Mouse (Mus musculus) liver, embryonic 11.5 days (tissue): ENCODE results near the gene Lgi1. TPM values are rescaled to one million over a fixed set of nuclear protein-coding genes. Genes with fewer than 3 reads are reported as not detected.

Source experiments
- ATAC-seq: fragments of 200-750 bp; cut with Nextera tagmentation; replicated peaks from 2 replicates; pipeline ENCODE4 v1.8.0; 2017; ENCODE audit warnings: moderate number of reproducible peaks, mild to moderate bottlenecking, moderate TSS enrichment, moderate library complexity; ENCODE audit not compliant: low FRiP score
- DNase-seq: peaks from one replicate; pipeline ENCODE4 v3.0.0-alpha.2; 2017; ENCODE audit warnings: low spot score
- H3K27ac ChIP-seq: fragments of 300-500 bp; sonication (generic); 2 replicates; pipeline ENCODE4 v1.5.1; 2014; ENCODE audit warnings: mild to moderate bottlenecking, low read depth, low read length, control low read depth
- H3K27me3 ChIP-seq: fragments of 300-500 bp; sonication (generic); replicated peaks from 2 replicates; pipeline ENCODE4 v1.6.1; 2014; ENCODE audit warnings: low read length, mixed read lengths; ENCODE audit not compliant: control insufficient read depth, insufficient read depth
- H3K36me3 ChIP-seq: fragments of 300-500 bp; sonication (generic); 2 replicates; pipeline ENCODE4 v1.6.1; 2014; ENCODE audit warnings: mild to moderate bottlenecking, low read length, moderate library complexity, mixed read lengths; ENCODE audit not compliant: control insufficient read depth, insufficient read depth
- H3K4me1 ChIP-seq: fragments of 300-500 bp; sonication (generic); replicated peaks from 2 replicates; pipeline ENCODE4 v1.6.1; 2014; ENCODE audit warnings: low read length, mixed read lengths; ENCODE audit not compliant: control insufficient read depth, insufficient read depth
- H3K4me2 ChIP-seq: fragments of 300-500 bp; sonication (generic); 2 replicates; pipeline ENCODE4 v1.6.1; 2014; ENCODE audit warnings: mild to moderate bottlenecking, control low read depth, moderate library complexity
- H3K4me3 ChIP-seq: fragments of 300-500 bp; sonication (generic); 2 replicates; pipeline ENCODE4 v1.5.1; 2014; ENCODE audit warnings: low read depth, low read length, control low read depth
- H3K9ac ChIP-seq: fragments of 300-500 bp; sonication (generic); 2 replicates; pipeline ENCODE4 v1.6.1; 2014; ENCODE audit warnings: low read depth, low read length, control low read depth
- H3K9me3 ChIP-seq: fragments of 300-500 bp; sonication (generic); 2 replicates; pipeline ENCODE4 v1.6.1; 2016; ENCODE audit warnings: low read length, inconsistent platforms, mixed read lengths; ENCODE audit not compliant: control insufficient read depth
- WGBS: fragments of 180-500 bp; shearing (Covaris S2); extraction: QIAGEN DNeasy Blood & Tissue Kit; methylation state at CpG from one replicate; pipeline ENCODE4 v1.1.7; 2014; 5-methylcytosine and 5-hydroxymethylcytosine counted together
- polyA plus RNA-seq: library from polyadenylated mRNA; unstranded; fragments of >200 nt; fragmentation: Nextera tagmentation; extraction: Ambion mirVana; gene quantifications from 2 replicates; pipeline ENCODE4 v1.2.1, GENCODE M21; 2014

Gene Lgi1
- polyA plus RNA-seq, 1 experiment from 2014 or later, result 0.16 TPM

- no peak overlapping the region for H3K4me2 ChIP-seq
- no peaks in the 10 kb centered on the region for H3K9me3 ChIP-seq
- H3K4me3 ChIP-seq, result no peak overlapping the region
- H3K27me3 ChIP-seq, result no peaks in the 10 kb centered on the region
- no peak for DNase-seq
- H3K9ac ChIP-seq, result no peak overlapping the region
- no peaks in the 10 kb centered on the region for H3K36me3 ChIP-seq
- H3K4me1 ChIP-seq, result no peaks in the 10 kb centered on the region
- no peak overlapping the region for H3K27ac ChIP-seq
- WGBS, result 78% methylated on average over 7 of the region's 7 CpGs
- ATAC-seq, result no peak
These were observed 61.5 kb downstream of the Lgi1 start for GRCm38 (mm10) chr19:38325854-38326253.

- Histone ChIP-seq H3K36me3 (no peaks in the 10 kb centered on the region), H3K4me3 (no peak overlapping the region), H3K4me2 (no peak overlapping the region), H3K27me3 (no peaks in the 10 kb centered on the region), H3K9ac (no peak overlapping the region), H3K9me3 (no peaks in the 10 kb centered on the region), H3K4me1 (no peaks in the 10 kb centered on the region), H3K27ac (no peak overlapping the region)
- no peak for ATAC-seq
- 68% methylated on average over 4 of the region's 4 CpGs for WGBS
- DNase-seq, result no peak
These were observed 62.7 kb downstream of the Lgi1 start for GRCm38 (mm10) chr19:38327002-38327401.

- no peaks in the 10 kb centered on the region for H3K4me1 ChIP-seq
- 66% methylated on average over 7 of the region's 7 CpGs for WGBS
- no peaks in the 10 kb centered on the region for H3K9me3 ChIP-seq
- H3K4me2 ChIP-seq, result no peak overlapping the region
- no peak for ATAC-seq
- H3K9ac ChIP-seq, result no peak overlapping the region
- H3K36me3 ChIP-seq, result no peaks in the 10 kb centered on the region
- DNase-seq, result no peak
- H3K4me3 ChIP-seq, result no peak overlapping the region
- H3K27me3 ChIP-seq, result no peaks in the 10 kb centered on the region
- H3K27ac ChIP-seq, result no peak overlapping the region
These were observed 63.7 kb downstream of the Lgi1 start for GRCm38 (mm10) chr19:38328010-38328409.

DNA sequence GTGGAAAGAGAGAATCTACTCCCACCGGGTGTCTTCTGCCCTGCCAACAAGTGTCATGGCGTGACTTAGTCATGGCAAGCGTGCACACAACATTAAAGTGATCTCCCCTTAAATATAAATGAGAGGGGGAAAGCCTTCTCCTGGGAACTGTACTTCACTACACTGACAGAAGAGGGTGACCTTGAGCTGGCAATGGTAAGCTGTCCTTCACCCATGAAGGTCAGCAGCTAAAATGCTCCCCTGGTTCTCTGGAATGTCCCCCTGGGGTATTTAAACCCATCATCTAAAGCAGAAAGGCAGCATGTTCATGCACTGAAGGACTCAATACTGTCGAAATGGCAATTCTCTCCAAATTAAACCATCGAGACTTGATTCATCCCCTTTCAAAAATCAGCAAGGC is 64.9 kb downstream of the Lgi1 start:
- H3K9me3 ChIP-seq, result no peaks in the 10 kb centered on the region
- no peaks in the 10 kb centered on the region for H3K4me1 ChIP-seq
- no peak overlapping the region for H3K4me2 ChIP-seq
- no peaks in the 10 kb centered on the region for H3K36me3 ChIP-seq
- H3K4me3 ChIP-seq, result no peak overlapping the region
- ATAC-seq, result no peak
- no peak for DNase-seq
- no peak overlapping the region for H3K27ac ChIP-seq
- H3K27me3 ChIP-seq, result no peaks in the 10 kb centered on the region
- no peak overlapping the region for H3K9ac ChIP-seq
- WGBS, result 83% methylated on average over 5 of the region's 5 CpGs

- ATAC-seq, result no peak
These were observed 66.7 kb downstream of the Lgi1 start for GRCm38 (mm10) chr19:38331072-38331471.

GRCm38 (mm10) chr19:38332245-38332644 is 67.9 kb downstream of the Lgi1 start:
- H3K4me1 ChIP-seq, result no peaks in the 10 kb centered on the region
- no peaks in the 10 kb centered on the region for H3K27me3 ChIP-seq
- no peak overlapping the region for H3K4me3 ChIP-seq
- H3K4me2 ChIP-seq, result no peak overlapping the region
- no peak overlapping the region for H3K9ac ChIP-seq
- no peak overlapping the region for H3K27ac ChIP-seq
- no peak for DNase-seq
- no peak for ATAC-seq
- WGBS, result 84% methylated on average over 2 of the region's 2 CpGs
- H3K36me3 ChIP-seq, result no peaks in the 10 kb centered on the region
- H3K9me3 ChIP-seq, result no peaks in the 10 kb centered on the region

More at GRCm38 (mm10) chr19:38331072-38331471, 66.7 kb downstream of the Lgi1 start:
- Histone ChIP-seq H3K9me3 (no peaks in the 10 kb centered on the region), H3K27me3 (no peaks in the 10 kb centered on the region), H3K4me2 (no peak overlapping the region), H3K4me3 (no peak overlapping the region), H3K9ac (no peak overlapping the region), H3K4me1 (no peaks in the 10 kb centered on the region), H3K36me3 (no peaks in the 10 kb centered on the region), H3K27ac (no peak overlapping the region)
- no peak for DNase-seq
- whole genome bisulfite sequencing, result 64% methylated on average over 1 of the region's 1 CpGs

DNA sequence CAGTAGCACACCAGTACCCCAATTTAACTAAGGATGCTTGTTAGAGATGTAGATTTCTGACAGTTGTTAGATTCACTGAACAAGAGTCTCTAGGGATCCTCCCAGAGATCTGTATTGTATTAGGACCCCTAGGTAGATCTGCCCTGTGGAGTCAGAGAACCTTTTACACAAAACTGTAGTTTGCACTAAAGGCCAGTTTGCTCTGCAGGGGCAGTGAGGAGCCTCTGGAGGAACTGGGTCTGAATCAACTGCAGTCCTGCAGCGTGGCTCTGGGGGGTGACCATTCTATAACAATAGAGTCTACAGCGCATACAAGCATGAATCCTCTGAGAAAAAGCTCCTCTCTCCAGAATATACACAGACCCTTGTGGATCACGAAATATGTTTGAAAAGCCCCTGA is 68.5 kb downstream of the Lgi1 start:
- H3K4me2 ChIP-seq, result no peak overlapping the region
- 74% methylated on average over 3 of the region's 3 CpGs for WGBS
- H3K27ac ChIP-seq, result no peak overlapping the region
- ATAC-seq (no peak), DNase-seq (no peak)
- H3K9me3 ChIP-seq, result no peaks in the 10 kb centered on the region
- no peak overlapping the region for H3K9ac ChIP-seq
- no peaks in the 10 kb centered on the region for H3K4me1 ChIP-seq
- H3K36me3 ChIP-seq, result no peaks in the 10 kb centered on the region
- H3K27me3 ChIP-seq, result no peaks in the 10 kb centered on the region
- H3K4me3 ChIP-seq, result no peak overlapping the region

DNA sequence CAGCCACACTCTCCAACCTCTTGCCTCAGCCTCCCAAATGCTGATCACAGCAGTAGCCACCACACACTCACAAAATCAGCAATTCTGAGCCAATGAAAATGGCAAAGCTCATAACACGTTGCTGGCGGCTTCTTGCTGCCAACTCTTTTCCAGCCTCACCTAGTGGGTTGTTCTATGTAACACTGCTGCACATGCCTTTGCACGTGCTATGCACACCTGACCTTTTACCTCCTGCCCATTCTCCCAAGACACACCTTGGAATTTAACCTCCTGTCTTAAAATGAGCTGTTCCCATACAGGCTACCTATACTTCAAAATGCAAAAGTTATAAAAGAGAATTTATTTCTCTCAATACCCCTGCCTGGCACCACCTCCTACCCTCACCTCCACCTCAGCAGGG is 72.2 kb downstream of the Lgi1 start:
- H3K9me3 ChIP-seq, result no peaks in the 10 kb centered on the region
- ATAC-seq (no peak), DNase-seq (no peak)
- H3K9ac ChIP-seq, result no peak overlapping the region
- 86% methylated on average over 3 of the region's 3 CpGs for WGBS
- no peak overlapping the region for H3K27ac ChIP-seq
- H3K4me2 ChIP-seq, result no peak overlapping the region
- H3K36me3 ChIP-seq, result no peaks in the 10 kb centered on the region
- H3K4me3 ChIP-seq, result no peak overlapping the region
- no peaks in the 10 kb centered on the region for H3K27me3 ChIP-seq
- H3K4me1 ChIP-seq, result no peaks in the 10 kb centered on the region

GRCm38 (mm10) chr19:38337332-38337731 is 73.0 kb downstream of the Lgi1 start:
- Histone ChIP-seq H3K4me2 (no peak overlapping the region), H3K27ac (no peak overlapping the region), H3K27me3 (no peaks in the 10 kb centered on the region), H3K4me3 (no peak overlapping the region), H3K4me1 (no peaks in the 10 kb centered on the region), H3K9me3 (no peaks in the 10 kb centered on the region), H3K36me3 (no peaks in the 10 kb centered on the region), H3K9ac (no peak overlapping the region)
- ATAC-seq (no peak), DNase-seq (no peak)
- WGBS, result 70% methylated on average over 3 of the region's 3 CpGs
